Mouse (Mus musculus) kidney, adult 9 months (tissue): Measurements from ENCODE around the gene Ispd.
"Not testable (repeated sequence)": the region's sequence is repeated elsewhere in the genome, so short reads cannot be mapped to it uniquely, and the experiment has no call there.

Experiments used
- DNase-seq: peaks from one replicate; pipeline ENCODE4 v3.0.0; 2022

Gene Ispd

DNA sequence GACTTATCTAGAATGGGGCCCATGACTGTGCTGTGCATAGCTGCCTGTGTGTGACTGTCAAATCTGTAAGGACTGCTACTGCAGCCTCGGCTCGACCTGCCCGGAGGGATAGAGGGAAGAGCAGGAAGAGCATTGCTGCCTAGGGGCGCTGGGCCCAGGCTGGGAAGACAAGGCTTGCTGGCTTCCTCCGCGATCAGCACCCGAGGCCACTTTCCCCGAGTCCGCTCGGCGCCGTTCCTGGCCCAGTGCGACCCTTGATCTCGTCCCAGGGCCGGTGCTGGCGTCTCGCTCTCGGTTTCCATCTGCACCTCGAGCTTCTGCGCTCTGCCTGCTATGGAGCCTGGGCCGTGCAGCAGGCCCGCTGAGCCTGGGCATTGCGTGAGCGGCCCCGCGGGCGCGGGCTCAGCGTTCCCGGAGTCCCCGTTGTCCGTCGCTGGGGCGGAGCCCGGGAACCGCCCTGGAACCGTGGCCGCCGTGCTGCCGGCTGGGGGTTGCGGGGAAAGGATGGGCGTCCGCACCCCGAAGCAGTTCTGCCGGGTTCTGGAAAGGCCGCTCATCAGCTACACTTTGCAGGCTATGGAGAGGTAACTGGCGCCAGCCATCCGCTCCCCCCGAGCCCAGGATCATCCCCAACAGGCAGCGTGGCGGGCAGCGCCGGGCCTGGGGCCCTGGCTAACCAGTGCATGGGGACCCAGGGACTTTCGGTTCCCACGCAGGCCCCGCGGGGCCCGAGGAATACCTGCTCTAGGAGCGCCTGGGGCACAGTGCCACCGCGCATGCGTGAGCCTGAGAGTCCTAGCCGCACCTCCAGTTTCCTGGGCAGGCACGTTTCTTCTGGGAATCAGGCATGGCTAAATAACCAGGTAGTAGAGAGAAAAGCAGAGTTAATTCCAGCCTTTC lies at the start of gene Ispd, which contains the start of gene D630036H23Rik:
TSS of gene Ispd (plus strand) at position 10 of the 900 bp plus-strand sequence.
TSS of gene D630036H23Rik (minus strand) at position 741 of the 900 bp plus-strand sequence.
- peak; percentile 94 for DNase-seq

DNA sequence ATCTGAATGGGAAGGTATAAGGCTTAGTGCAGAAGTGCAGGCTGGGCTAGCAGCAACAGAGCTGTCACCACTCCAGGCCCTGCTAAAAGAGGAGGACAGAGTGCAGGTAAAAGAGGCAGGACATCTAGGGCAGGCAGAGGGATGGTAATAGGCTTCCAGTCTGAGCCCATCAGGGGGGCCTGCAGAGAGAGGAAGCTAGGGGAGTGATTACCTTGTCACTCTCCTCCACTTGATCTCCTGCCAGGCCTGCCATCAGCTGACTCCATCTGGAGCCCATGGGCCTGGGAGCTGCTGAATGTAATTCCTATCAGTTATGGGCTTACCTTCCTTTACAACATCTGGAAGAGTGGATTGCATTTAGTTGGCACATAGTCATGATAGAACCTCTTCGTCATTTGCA lies 48.6 kb upstream of the Ispd start:
- DNase-seq = no peak

DNA sequence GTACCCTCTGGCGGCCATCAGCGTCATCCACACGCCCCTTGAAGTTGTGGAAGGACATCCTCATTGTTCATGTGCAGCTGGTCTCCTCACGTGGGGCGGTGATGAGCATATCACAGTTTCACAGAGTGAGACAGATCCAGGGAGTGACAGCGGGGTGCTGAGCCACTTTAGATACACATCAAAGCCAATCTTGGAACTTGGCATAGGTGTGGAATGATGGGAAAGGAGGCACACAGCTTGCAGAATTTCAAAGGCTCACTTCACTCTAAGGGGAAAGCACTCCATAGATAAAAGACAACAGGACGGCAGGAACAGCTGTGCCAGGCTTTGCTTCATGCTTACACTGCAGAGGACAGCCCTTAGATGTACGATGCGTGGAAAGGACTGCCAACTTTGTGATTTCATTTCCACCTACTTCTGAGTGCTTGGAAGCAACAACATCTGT lies 47.4 kb upstream of the Ispd start:
- DNase-seq = no peak

DNA sequence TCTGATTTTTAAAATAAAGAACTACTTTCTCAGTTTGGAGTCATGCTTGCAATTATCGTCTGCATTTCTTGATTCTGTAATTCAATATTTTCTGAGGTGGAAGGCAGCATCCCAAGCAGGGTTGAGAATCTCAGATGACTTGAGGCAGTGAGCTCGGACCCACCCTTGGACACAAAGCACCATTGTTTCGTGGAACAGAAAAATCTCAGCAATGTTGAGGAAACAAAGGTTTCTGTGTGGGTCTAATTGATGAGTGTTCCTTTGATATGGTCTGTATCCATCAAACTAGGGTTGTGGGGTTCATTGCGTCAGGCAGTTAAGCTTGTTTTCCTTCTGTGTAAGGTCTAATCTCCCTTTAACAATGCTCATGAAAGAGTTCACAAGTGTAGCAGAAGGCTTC lies 37.1 kb upstream of the Ispd start:
- DNase-seq = no peak

DNA sequence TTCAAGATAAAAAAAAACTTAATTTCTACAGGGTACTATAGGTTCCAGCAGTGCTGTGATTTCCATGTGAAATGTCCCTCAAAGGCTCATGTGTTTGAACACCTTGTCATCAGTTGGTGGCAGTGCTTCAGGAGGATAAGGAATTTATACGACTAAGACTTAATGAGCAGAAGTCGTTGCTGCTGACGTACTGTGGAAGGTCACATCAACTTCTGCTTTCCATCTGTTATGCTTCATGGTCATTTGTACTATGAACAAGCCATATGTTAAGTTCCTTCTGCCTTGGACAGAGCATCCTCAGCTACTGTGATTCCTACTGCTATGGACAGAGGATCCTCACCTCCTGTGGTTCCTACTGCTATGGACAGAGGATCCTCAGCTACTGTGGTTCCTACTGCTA lies 21.2 kb upstream of the Ispd start:
- DNase-seq = no peak

DNA sequence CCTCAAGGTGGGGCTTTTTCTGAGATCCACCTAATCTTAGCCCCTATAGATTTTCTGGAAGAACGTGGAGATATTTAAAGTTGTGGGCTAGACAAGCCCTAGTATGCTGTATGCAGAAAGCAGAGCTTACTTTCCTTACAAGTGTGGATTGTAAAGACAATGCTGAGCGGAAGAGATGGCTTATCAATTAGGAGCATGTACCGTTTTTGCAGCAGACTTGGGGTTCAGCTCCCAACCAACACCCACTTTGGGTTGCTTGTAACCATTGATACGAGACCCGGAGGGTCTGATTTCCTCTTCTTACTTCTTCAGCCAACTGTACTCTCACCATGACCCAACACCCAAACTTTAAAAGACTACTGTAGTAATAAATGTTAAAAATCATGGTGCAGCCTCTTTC lies 20.6 kb upstream of the Ispd start:
- no peak for DNase-seq

DNA sequence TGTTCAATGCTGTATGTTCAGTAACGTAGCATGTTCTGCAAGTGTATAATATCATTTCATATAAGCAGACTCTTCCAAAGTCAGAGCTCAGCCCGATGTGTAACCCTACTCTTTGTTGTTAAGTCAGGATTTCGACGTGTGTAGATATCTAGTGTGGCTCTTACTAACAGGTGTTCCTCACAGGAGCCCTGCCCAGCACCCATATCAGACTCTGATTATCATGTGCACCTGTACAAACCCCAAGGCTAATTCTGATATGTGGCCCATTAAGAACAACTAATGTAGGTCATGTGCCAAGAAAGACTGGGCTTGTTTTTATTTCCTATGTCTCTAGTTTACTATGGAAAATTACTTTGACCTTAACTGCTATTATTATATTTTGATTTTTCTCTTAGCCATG lies 17.2 kb upstream of the Ispd start:
- no peak for DNase-seq

DNA sequence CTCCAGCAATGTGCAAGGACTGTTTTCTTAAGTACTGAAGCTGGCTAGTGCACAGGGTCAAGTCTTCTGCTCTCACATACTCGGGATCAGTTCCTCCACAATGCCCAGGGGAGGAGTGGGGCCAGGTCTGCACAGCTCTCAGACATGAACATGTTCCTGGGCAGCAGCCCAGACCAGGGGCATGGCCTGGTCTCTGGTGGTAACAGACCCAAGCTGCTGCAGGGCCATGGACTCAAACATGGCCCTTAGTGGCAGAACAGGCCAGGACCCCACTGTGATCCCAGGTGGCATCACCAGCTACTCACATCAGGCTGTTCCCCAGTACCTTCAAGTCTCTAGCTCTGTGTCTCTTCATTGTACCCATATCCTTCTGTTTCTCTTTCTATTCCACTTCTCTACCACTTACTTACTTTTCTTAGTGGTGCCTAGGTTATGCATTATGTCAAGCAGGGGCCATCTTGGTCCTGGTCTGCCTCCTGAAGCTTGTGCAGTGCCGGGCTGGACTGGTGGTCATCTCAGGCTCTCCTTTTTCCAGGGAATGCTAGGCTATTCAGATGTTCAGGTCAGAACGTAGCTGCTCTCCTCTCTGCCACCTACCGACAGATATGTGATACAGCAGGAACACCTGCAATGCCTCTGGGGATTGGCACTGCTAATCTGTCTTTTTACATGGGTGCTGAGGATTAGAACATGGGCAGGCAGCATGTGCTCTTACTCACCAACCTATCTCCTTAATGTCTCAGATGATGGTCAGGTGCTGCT lies 7.8 kb upstream of the Ispd start:
- DNase-seq = peak; percentile 13

DNA sequence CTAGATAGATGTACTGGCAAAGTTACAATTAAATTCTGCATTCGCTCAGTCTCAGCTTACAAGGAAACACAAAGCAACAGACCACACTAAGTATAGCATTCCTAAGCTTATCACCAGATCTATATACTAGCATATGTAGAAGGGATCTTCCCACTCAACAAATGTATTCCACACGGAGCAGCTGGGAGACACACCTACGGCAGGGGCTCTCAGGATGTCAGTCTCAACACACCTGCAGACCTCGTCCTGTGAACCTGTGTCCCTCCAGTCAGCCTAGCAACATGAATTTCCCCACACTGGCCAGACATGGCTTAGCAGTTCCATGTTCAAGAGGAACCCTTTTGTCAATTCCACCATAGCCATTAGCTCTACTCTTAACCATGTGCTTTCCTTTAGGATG lies 4.9 kb upstream of the Ispd start:
- DNase-seq = not testable (repeated sequence)

DNA sequence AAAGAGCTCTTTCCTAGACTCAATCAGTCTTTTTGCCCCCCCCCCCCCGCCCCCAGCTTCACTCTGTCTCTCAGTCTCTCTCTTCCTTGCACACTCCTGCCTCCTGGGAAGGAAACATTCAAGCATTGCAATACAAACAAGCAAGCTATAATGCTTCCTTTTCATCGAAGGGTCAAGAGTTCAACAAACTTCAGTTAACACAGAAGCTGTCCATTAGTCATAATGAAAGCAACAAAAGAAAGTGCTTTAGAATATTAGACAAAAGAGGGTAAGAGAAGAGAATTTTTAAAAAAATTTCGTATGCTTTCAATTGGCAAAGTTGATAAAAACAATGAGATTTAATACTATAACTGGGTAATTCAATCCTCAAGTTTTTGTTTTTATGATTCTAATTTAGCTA lies 996 bp upstream of the Ispd start:
- DNase-seq = no peak

DNA sequence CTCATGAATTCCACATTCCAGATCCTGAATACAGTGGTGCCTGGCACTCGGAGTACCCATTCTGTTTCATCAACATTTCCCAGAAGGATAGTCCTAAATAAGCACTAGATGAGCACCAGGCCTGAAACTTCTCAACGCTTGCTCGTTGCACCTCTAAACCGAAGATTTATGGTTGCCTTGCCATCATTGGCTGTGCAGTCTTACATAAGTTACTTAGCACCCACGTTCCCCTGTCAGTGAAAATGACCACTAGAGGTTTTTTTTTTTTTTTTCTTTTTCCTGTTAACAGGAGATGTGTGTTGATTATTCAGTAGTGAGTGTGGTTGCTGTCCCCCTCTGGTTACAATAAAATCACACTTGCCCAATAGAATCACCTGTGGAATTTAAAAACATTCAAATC lies 444 bp upstream of the Ispd start:
- peak; percentile 16 for DNase-seq

DNA sequence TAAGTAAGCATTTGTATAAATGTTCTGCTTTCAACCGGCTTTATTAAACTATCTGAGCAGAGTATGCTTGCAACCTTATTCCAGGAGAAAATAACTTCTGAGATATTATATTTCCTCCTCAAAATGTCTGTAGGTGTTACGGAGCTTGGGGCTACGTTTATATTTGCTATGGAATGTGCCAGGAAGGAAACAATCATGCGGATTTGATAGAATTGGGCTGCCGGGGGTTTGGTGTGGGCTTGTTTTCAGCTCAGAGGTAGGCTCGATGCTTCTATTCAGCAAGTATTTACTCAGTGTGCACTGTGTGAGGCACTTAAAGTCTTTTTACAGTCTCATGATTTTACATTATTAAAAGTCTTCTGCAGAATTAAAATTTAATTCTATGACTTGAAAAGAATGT lies 4.1 kb downstream of the Ispd start:
- DNase-seq = no peak

DNA sequence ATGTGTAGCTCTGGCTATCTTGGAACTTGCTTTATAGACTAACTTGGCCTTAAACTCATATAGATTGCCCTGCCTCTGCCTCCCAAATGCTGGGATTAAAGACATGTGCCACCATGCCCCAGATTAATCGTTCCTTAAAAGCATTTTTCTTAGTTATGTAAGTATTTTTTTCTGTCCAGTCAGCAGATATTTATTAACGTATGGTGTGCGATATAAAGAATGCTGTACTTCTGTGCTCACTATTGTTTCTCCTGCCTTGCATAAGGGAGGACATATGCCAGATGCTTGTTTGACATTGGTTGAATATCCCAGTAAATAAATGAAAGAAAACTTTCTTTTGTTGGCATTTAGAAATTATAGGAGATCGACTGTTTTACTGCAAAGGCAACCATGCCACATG lies 5.7 kb downstream of the Ispd start:
- DNase-seq = no peak

DNA sequence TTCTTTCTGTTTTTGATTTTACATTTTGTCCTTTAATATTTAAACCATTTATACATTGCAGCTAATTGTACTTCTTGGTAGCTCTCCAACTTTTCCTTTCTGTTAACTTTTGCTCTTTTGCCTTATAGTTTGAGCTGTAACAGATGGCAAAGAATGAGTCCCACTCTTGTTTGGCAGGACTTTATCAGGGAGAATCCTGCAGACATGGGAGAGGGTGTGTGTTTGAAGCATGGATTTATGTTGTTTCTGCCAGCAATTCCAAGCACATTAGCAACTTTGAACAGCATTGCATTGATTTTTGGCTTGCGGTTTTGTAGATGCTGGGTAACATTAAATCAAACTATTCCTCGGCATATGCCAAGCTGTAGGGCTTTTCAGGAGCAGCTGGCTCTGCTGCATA lies 13.9 kb downstream of the Ispd start:
- DNase-seq = no peak

DNA sequence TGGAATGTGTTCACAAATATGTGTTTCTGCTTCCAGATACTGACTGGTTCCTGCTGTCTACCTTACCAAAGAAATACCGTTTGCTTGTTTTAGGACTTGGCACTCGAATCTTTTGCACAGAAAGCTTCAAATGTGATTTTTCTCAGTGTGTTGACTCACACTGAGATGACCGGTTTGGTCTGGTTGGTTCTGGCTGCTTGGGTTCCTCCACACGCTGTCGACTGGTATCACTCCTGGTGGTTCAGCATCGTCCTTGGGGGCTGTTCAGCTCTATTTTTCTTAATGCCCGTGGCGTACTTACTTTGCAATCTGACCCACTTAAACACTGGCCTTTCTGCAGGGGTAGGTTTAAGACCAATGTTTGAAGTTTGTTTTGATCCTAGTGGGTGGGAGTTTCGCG lies 42.4 kb downstream of the Ispd start:
- peak; percentile 31 for DNase-seq

DNA sequence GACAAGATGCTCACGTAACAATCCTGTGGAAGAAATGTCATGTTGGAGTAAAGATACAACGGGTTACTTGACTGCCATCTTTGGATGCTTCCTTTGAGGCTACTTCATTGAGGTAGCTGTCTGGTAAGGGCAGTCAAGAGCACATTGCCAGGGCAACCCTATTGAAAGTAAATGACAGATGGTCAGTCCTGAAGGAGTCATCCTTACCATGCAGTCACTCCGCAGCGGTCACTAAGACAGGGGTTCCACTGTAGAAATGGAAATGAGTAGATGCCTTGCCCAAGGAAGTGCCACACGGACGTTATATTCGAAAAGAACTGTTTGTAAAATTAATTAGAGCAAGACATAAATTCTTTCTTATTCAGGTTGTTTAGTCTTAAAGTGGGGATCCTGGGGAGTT lies 44.0 kb downstream of the Ispd start:
- DNase-seq = no peak

DNA sequence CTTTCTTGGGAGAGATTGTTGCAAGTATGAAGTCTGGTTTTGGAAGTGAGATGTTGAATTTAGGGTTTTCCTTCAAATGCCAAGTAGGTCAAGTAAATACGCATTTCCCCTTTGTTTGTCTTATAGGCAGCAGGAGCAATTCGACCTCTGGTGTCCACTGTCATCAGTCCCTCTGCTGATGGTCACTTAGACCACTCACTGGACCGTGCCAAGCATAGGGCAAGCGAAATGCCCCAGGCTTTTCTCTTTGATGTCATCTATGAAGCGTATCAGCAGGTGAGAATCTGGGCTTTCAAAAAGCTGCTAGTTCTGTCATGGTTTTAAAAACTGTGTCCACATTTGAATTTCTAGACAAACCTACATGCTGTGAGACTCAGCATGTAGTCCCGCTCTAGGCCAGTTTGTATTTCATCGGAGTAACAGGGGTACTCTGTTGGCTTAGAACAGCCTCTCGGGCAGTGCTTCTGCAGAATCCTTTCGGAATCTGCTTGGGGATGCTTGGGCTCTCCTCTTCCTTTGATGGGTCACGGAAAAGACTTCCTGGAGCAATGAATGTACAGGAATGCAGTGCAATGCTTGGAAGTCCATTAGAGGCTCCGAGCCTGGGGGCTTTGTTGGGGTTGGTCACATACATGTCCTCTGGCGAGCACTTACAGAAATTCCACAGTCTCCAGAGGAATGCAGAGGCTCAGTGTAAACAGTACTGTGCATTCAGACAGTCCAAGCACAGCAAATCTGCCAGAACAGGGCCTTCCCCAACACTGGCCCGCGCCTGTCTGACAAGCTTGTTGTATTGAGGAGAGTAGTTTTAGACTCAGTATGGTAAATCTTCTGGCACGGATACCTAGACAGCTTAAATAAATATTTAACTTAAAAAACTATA lies 45.2 kb downstream of the Ispd start:
- peak; percentile 7 for DNase-seq

DNA sequence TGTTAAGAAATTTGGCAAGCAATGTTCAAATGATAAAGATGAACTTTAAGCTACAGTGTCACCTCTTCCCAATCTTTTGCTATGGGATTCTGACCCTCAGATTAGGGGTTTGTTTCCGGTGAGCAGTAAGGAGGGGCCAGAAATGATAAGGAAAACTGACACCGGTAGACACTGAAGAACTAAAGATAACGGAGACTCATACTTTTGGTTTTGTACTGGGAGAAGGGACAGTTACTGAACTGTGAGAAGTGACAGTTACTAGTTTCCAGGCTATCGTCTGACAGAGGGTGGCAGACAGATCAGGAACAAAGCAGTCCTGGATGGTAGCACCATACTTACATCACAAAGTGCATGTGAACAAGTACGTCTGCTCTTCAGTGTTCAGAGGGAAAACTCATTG lies 55.7 kb downstream of the Ispd start:
- DNase-seq = no peak

DNA sequence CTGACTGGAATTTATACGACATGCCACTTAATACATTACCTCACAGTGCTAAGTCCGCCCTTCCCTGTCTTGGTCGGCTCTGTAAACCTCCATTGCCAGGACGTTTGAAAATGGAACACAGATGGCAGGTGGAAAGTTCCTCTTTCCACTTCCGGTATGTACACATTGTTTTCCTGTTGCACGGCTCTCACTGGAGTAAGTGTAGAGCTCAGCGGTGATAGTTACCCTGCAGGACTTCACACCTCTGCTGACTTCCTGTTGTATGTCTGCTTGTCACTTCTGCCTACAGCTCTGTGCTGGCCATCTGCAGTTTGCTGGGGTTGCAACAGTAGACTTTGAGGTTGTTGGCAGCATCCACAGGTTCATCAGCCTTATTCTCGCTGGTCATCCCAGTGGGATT lies 58.1 kb downstream of the Ispd start:
- DNase-seq = no peak

DNA sequence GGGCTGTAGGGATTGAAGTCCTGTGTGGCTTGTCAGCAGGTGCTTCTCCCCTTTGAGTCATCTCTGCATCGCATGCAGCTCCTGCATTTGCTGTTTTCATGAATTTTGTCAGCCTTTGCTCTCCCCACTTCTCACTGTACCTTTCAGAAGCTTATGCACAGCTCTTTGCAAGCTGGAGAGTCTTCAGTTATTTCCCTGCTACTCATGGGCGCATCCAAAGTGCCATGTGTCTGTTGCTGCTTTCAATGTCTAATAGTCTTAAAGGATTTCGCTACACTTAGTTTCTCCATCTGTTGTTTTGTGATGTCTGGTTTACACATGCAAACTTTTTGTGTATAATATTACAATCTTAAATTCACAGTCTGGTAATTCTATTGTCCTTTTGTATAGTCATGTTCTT lies 74.8 kb downstream of the Ispd start:
- DNase-seq = no peak

DNA sequence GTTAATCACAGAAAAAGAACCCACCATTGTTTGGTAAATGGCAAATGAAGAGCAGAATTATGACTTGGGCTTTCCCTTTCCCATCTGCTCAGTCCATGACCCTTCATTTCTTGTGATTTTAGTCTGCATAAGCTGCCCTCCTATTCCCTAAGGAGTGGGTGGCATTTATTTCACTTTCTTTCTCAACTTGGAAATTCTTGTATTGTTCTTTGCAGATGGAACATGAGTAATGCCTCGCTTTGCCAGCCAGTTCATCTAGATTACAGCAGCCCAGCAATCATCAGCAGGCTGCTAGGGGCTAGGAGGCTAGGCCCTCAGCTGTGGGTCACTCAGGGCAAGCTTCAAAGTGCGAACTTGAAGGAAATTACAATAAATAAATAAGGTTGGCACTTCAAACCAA lies 76.5 kb downstream of the Ispd start:
- no peak for DNase-seq

DNA sequence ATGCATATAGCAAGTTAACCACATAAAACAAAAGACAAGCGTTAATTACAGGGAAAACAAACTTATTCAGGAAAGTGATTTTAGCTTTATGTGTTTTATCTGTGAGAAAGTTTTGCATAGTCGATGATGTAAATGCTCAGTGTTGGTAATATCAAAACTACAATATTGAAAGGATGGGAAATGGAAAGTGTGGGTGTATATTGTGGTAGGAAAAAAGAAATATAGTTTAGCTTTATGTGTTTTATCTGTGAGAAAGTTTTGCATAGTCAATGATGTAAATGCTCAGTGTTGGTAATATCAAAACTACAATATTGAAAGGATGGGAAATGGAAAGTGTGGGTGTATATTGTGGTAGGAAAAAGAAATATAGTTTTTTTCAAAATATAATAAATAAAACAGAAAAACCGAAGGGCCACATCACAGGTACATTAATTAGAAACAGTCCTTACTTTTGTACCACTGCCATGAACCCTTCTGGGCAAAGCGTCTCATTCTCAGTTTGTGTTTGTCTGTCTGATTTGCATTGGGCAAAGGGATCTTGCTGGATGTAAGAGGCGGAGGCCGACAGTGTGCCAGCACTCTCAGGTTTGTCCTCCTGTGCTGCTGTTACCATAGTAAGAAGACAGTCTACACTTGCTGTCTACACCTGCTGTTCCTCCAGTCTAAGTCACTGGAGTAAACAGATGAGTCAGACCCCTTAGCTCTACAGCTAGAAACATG lies 87.2 kb downstream of the Ispd start:
- DNase-seq = no peak
